Mouse (Mus musculus): ENCODE results near the gene Gpc5. TPM values are rescaled to one million over a fixed set of nuclear protein-coding genes. Genes with fewer than 3 reads are reported as not detected.

Gene Gpc5
- polyA plus RNA-seq, 1 experiment: not detected

DNA sequence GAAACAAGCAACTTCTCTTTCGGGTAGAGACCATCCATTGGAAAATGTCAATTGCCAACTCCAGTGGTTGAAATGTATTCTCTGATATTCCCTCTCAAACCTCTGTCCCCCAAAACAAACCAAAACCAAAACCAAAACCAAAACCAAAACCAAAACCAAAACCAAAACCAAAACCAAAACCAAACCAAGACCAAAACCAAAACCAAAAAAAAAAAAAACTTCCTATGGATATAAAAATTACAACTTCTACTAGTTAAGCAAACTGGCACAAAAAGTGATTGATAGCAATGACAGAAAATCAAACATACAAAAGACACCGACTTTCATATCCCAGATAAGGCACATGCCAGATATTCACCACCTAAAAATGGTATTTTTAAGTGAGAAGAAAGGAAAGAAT lies 161.7 kb downstream of the Gpc5 start:
- Histone ChIP-seq H3K4me1 (ENCODE audit: control insufficient read depth, insufficient read depth, low read length) (no peaks in the 10 kb centered on the region), H3K4me3 (ENCODE audit: insufficient read depth, low read depth, low read length) (no peak overlapping the region), H3K27ac (ENCODE audit: insufficient read depth, low read depth, low read length) (no peak overlapping the region)
- 90% methylated on average over 2 of the region's 2 CpGs for WGBS
- TF ChIP-seq POLR2A (IDR thresholded peaks at IDR 0.05; ENCODE audit: insufficient read depth, low read depth, low read length) (no peak), CTCF (IDR thresholded peaks at IDR 0.05; ENCODE audit: insufficient read depth, low read depth, low read length) (no peak)

DNA sequence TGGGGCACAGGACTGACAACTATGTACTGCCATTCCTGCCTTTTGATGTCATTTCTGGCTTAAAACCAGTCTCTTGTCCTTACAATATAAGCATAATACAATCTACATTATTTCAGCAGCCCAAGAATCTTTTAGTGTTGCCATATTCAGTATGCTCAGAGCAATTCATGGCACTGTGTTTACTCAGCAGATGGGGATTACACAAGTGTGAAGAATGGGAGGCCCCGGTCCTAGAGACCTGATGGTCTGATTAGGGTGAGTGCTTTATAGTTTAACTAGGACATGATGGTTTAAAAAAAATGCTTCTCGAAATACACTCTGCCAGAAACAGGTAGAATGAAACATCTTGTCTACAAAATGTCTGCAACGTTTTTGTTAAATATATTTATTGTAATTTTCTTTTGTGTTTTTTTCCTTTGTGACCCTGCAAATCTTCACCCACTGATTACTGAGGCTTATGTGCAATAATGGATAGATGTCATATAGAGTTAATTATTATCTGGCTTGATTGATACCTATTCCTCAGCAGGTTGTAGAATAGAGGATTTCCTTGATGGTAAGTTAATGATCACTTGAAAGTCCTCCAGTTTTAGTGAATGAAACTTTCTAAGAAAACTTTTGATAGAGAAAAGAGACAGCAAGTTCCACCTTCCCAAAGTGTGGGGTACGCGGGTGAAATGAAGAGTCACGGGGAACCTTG lies 177.8 kb downstream of the Gpc5 start:
- Histone ChIP-seq H3K4me1 (ENCODE audit: control insufficient read depth, insufficient read depth, low read length) (no peaks in the 10 kb centered on the region), H3K4me3 (ENCODE audit: insufficient read depth, low read depth, low read length) (no peak overlapping the region), H3K27ac (ENCODE audit: insufficient read depth, low read depth, low read length) (no peak overlapping the region)
- TF ChIP-seq CTCF (IDR thresholded peaks at IDR 0.05; ENCODE audit: insufficient read depth, low read depth, low read length) (no peak), POLR2A (IDR thresholded peaks at IDR 0.05; ENCODE audit: insufficient read depth, low read depth, low read length) (no peak)
- 87% methylated on average over 6 of the region's 6 CpGs for WGBS

DNA sequence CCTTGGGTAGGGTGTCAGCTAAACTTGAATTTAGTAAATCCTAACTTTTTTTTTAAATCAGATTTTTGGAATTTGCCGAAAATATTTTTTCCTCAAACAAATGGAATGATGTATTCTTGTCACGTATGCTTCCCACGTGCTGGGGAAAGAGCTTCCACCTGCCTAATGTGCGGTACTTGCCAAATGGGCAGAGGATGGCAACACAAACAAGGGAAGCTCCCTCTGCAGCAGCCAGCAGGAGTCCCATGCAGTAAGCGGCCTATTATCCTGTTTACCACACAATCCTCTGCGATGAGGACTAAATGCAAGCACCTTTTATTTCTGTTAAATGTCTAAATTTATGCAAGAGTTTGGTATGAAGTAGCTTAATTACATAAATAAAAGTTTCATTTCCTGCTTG lies 178.4 kb downstream of the Gpc5 start:
- H3K4me3 ChIP-seq (ENCODE audit: insufficient read depth, low read depth, low read length): no peak overlapping the region
- no peaks in the 10 kb centered on the region for H3K4me1 ChIP-seq (ENCODE audit: control insufficient read depth, insufficient read depth, low read length)
- TF ChIP-seq CTCF (IDR thresholded peaks at IDR 0.05; ENCODE audit: insufficient read depth, low read depth, low read length) (no peak), POLR2A (IDR thresholded peaks at IDR 0.05; ENCODE audit: insufficient read depth, low read depth, low read length) (no peak)
- no peak overlapping the region for H3K27ac ChIP-seq (ENCODE audit: insufficient read depth, low read depth, low read length)
- WGBS: 78% methylated on average over 6 of the region's 6 CpGs

DNA sequence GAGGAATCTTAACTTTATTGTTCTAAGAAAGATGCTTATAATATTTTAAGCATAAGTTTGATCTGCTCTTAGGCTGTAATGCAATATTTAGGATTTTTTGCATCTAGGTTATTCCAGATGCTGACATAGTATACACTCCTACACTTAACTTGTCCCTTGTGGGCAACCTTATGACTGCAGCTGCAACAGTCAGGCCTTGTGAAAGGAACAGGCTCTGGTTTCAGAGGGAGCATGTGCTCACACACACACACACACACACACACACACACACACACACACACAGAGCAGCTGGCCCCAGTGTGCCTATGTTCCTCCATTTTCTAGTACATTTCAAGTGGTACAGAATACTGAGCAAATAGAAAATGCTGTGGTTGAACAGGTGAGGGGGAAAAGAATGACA lies 190.8 kb downstream of the Gpc5 start:
- H3K4me1 ChIP-seq (ENCODE audit: control insufficient read depth, insufficient read depth, low read length): no peaks in the 10 kb centered on the region
- no peak for TF ChIP-seq CTCF (IDR thresholded peaks at IDR 0.05; ENCODE audit: insufficient read depth, low read depth, low read length)
- TF ChIP-seq POLR2A (IDR thresholded peaks at IDR 0.05; ENCODE audit: insufficient read depth, low read depth, low read length): no peak
- H3K4me3 ChIP-seq (ENCODE audit: insufficient read depth, low read depth, low read length): no peak overlapping the region
- no peak overlapping the region for H3K27ac ChIP-seq (ENCODE audit: insufficient read depth, low read depth, low read length)

DNA sequence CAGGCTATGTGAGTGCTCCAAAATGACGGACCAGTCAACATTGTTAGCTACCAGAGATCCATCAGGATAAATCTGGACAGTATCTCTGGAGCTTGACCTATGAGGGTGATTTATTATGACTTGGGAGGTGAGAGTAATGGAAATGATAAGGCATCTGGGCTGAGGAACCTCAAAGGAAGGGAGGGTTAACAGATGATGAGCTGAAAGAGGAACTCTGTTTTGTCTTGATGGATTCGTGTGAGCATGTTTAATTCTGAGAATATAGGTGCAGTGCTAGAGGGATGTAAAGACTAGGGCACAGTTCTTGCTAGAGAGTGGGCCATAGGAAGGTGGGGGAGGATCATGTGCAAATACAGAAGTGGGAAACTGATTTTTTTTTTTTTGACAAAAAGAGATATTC lies 232.2 kb downstream of the Gpc5 start:
- WGBS: 95% methylated on average over 2 of the region's 2 CpGs

DNA sequence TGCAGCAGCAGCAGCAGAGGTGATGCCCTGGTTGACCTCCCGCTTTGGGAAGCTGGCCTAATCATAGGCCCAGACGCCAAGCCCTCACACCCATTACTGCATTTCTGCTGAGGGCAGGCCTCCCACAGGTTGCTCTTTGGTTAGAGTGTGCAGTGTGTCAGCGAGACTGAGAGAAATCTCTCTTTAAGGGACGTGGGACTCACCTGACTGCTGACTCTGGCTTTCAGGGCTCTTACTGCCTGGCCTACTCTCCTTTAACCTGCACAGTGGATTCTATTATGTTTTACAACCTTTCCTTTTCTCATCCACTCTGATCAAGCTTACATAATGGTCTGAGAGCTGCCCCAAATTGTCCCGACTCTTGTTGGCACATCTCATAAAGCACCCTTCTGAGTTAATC lies 234.4 kb downstream of the Gpc5 start:
- WGBS: 81% methylated on average over 5 of the region's 5 CpGs
- Histone ChIP-seq H3K4me3 (ENCODE audit: insufficient read depth, low read depth, low read length) (no peak overlapping the region), H3K4me1 (ENCODE audit: control insufficient read depth, insufficient read depth, low read length) (no peaks in the 10 kb centered on the region), H3K27ac (ENCODE audit: insufficient read depth, low read depth, low read length) (no peak overlapping the region)
- TF ChIP-seq CTCF (IDR thresholded peaks at IDR 0.05; ENCODE audit: insufficient read depth, low read depth, low read length) (no peak), POLR2A (IDR thresholded peaks at IDR 0.05; ENCODE audit: insufficient read depth, low read depth, low read length) (no peak)

More for the DNA sequence above, 232.2 kb downstream of the Gpc5 start:
- Histone ChIP-seq H3K4me1 (ENCODE audit: control insufficient read depth, insufficient read depth, low read length) (no peaks in the 10 kb centered on the region), H3K27ac (ENCODE audit: insufficient read depth, low read depth, low read length) (no peak overlapping the region), H3K4me3 (ENCODE audit: insufficient read depth, low read depth, low read length) (no peak overlapping the region)
- TF ChIP-seq POLR2A (IDR thresholded peaks at IDR 0.05; ENCODE audit: insufficient read depth, low read depth, low read length) (no peak), CTCF (IDR thresholded peaks at IDR 0.05; ENCODE audit: insufficient read depth, low read depth, low read length) (no peak)

DNA sequence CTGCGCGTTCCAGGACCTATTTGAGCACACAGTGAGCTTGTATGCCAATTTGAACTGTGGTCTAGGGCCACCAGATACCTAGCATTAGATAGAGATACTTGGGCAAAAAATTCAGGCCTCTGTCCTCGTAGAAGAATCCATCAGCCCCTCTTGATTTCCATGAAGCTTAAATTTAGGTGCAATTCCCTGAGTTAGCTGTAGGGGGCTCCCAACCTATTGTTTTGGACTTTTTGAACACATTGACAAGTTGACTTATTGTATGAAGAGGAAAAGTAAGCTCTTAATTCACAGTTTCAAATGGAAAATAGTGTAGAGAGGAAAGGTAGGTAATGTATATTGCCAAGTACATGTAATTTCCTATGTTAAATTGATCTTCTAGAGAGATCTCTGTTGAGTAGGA lies 247.1 kb downstream of the Gpc5 start:
- Histone ChIP-seq H3K4me3 (ENCODE audit: insufficient read depth, low read depth, low read length) (no peak overlapping the region), H3K4me1 (ENCODE audit: control insufficient read depth, insufficient read depth, low read length) (no peaks in the 10 kb centered on the region), H3K27ac (ENCODE audit: insufficient read depth, low read depth, low read length) (no peak overlapping the region)
- TF ChIP-seq POLR2A (IDR thresholded peaks at IDR 0.05; ENCODE audit: insufficient read depth, low read depth, low read length) (no peak), CTCF (IDR thresholded peaks at IDR 0.05; ENCODE audit: insufficient read depth, low read depth, low read length) (no peak)
- 87% methylated on average over 3 of the region's 3 CpGs for WGBS

DNA sequence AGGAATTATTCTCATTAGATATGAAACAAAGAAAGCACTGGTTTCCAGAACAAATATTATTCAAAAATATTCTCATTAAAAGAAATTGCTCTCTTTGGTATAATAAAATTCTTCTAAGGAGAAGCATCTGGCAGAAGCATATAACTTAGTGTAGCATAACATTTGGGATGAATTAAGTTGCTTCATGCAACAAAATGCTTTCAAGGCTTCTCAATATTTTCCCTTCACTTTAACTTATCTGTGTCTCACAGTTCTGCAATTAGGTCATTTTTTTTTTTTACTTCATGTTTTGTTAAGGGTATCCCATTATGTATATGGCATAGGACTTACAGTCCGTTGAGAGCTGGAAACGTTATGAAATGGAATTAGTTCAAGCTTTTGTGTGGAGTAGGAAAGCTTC lies 250.6 kb downstream of the Gpc5 start:
- 81% methylated on average over 2 of the region's 2 CpGs for WGBS
- Histone ChIP-seq H3K27ac (ENCODE audit: insufficient read depth, low read depth, low read length) (no peak overlapping the region), H3K4me3 (ENCODE audit: insufficient read depth, low read depth, low read length) (no peak overlapping the region), H3K4me1 (ENCODE audit: control insufficient read depth, insufficient read depth, low read length) (no peaks in the 10 kb centered on the region)
- TF ChIP-seq CTCF (IDR thresholded peaks at IDR 0.05; ENCODE audit: insufficient read depth, low read depth, low read length) (no peak), POLR2A (IDR thresholded peaks at IDR 0.05; ENCODE audit: insufficient read depth, low read depth, low read length) (no peak)

DNA sequence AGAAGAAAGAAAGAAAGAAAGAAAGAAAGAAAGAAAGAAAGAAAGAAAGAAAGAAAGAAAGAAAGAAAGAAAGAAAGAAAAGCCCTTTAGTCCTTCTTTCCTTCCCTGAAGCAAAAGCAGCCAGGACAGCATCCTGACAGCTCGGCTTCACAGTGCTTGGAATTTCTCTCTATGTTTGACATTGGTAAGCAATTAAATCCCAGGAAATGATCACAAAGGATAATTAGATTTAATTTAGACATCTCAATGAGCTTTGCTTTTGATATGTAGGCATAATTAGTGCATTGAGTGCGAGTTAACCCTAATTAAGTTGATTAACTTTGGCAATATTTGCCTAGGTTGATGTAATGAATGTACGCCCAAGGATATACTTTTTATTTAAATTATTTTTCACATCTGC lies 257.4 kb downstream of the Gpc5 start:
- H3K4me3 ChIP-seq (ENCODE audit: insufficient read depth, low read depth, low read length): no peak overlapping the region
- H3K4me1 ChIP-seq (ENCODE audit: control insufficient read depth, insufficient read depth, low read length): no peaks in the 10 kb centered on the region
- 42% methylated on average over 3 of the region's 3 CpGs for WGBS

More for the DNA sequence above, 257.4 kb downstream of the Gpc5 start:
- TF ChIP-seq CTCF (IDR thresholded peaks at IDR 0.05; ENCODE audit: insufficient read depth, low read depth, low read length): no peak
- no peak for TF ChIP-seq POLR2A (IDR thresholded peaks at IDR 0.05; ENCODE audit: insufficient read depth, low read depth, low read length)
- no peak overlapping the region for H3K27ac ChIP-seq (ENCODE audit: insufficient read depth, low read depth, low read length)

All from olfactory bulb, adult 2 months (tissue).